Mouse (Mus musculus) left cerebral cortex, postnatal 25 days (tissue): ENCODE results near the gene Sell. TPM values are rescaled to one million over a fixed set of nuclear protein-coding genes. Genes with fewer than 3 reads are reported as not detected.
A peak's percentile ranks its signal among the peaks of the same experiment; 100 is the strongest.

Experiments
- DNase-seq, 2 experiments: peaks; one replicate each; pipeline ENCODE4 v3.0.0; 2022; ENCODE audit warnings: low spot score in 2 of 2, mixed read lengths in 1 of 2
- intact Hi-C: fragments of 180-260 bp; cut with DNase I; formaldehyde crosslinking; loops from one replicate; pipeline ENCODE4 v1.15.1; 2025
- total RNA-seq, 2 experiments: library from RNA; stranded (reverse); gene quantifications; 2 replicates each; pipeline ENCODE4 v1.2.3; 2021

Gene Sell
- total RNA-seq, 2 experiments from 2014 or later: 0.18 TPM; not detected in 1

GRCm38 (mm10) chr1:164073091-164073490 is 11.3 kb downstream of the Sell start:
- DNase-seq: no peak
- intact Hi-C loops: no loop called here

GRCm38 (mm10) chr1:164073803-164074202 is 12.0 kb downstream of the Sell start:
- intact Hi-C loops: no loop called here
- DNase-seq: no peak

GRCm38 (mm10) chr1:164074606-164075140 is 12.9 kb downstream of the Sell start:
- intact Hi-C loops: no loop called here
- no peak for DNase-seq

- DNase-seq: no peak
- intact Hi-C loops: no loop called here
These were observed 13.6 kb downstream of the Sell start for GRCm38 (mm10) chr1:164075416-164075815.

GRCm38 (mm10) chr1:164076441-164076840 is 14.7 kb downstream of the Sell start:
- intact Hi-C loops: no loop called here

GRCm38 (mm10) chr1:164077031-164077430 is 15.2 kb downstream of the Sell start:
- no peak for DNase-seq
- intact Hi-C loops: no loop called here

More at GRCm38 (mm10) chr1:164076441-164076840, 14.7 kb downstream of the Sell start:
- no peak for DNase-seq

GRCm38 (mm10) chr1:164078323-164078741 is 16.6 kb downstream of the Sell start:
- intact Hi-C loops: no loop called here
- DNase-seq: no peak

- intact Hi-C loops: no loop called here
- DNase-seq: no peak
These were observed 17.3 kb downstream of the Sell start for GRCm38 (mm10) chr1:164079091-164079490.

GRCm38 (mm10) chr1:164083046-164083445 is 21.3 kb downstream of the Sell start:
- no peak for DNase-seq
- intact Hi-C loops: no loop called here

- intact Hi-C loops: no loop called here
- DNase-seq: no peak
These were observed 25.0 kb downstream of the Sell start for GRCm38 (mm10) chr1:164086797-164087196.

- DNase-seq: no peak
- intact Hi-C loops: no loop called here
These were observed 26.1 kb downstream of the Sell start for GRCm38 (mm10) chr1:164087872-164088271.

- DNase-seq: no peak
- intact Hi-C loops: no loop called here
These were observed 35.0 kb downstream of the Sell start for GRCm38 (mm10) chr1:164096780-164097179.

GRCm38 (mm10) chr1:164097911-164098310 is 36.1 kb downstream of the Sell start:
- no peak for DNase-seq
- intact Hi-C loops: no loop called here

GRCm38 (mm10) chr1:164098372-164098771 is 36.6 kb downstream of the Sell start:
- DNase-seq: no peak
- intact Hi-C loops: no loop called here

- intact Hi-C loops: no loop called here
These were observed 48.0 kb downstream of the Sell start for GRCm38 (mm10) chr1:164109763-164110162.

GRCm38 (mm10) chr1:164110591-164111329 is 49.0 kb downstream of the Sell start:
- DNase-seq: no peak
- intact Hi-C loops: no loop called here

More at GRCm38 (mm10) chr1:164109763-164110162, 48.0 kb downstream of the Sell start:
- DNase-seq: peak; percentile 43 to 60

- no peak for DNase-seq
- intact Hi-C loops: no loop called here
These were observed 52.5 kb downstream of the Sell start for GRCm38 (mm10) chr1:164114280-164114679.

GRCm38 (mm10) chr1:164114947-164115493 is 53.2 kb downstream of the Sell start, which contains the start of gene Selp:
Gene Selp, plus strand, starts transcription at chr1:164115264.
- no peak for DNase-seq
- intact Hi-C loops: no loop called here

- DNase-seq: peak in 1 of 2 experiments; percentile 59
- intact Hi-C loops: no loop called here
These were observed 53.9 kb downstream of the Sell start for GRCm38 (mm10) chr1:164115647-164116046.

GRCm38 (mm10) chr1:164117869-164118268 is 56.1 kb downstream of the Sell start:
- DNase-seq: peak in 1 of 2 experiments; percentile 60
- intact Hi-C loops: no loop called here
